Mouse (Mus musculus) embryonic facial prominence, embryonic 11.5 days (tissue): ENCODE data around the gene Arl5b. TPM values are rescaled to one million over a fixed set of nuclear protein-coding genes. Genes with fewer than 3 reads are reported as not detected.
A peak's percentile ranks its signal among the peaks of the same experiment; 100 is the strongest.

Experiments
- ATAC-seq: fragments of 200-750 bp; cut with Nextera tagmentation; replicated peaks from 2 replicates; pipeline ENCODE4 v1.8.0; 2017; ENCODE audit warnings: low read depth; ENCODE audit not compliant: insufficient number of reproducible peaks, low FRiP score, low TSS enrichment
- DNase-seq: peaks from one replicate; pipeline ENCODE4 v3.0.0-alpha.2; 2015; ENCODE audit warnings: low spot score
- H3K27ac ChIP-seq: fragments of 300-500 bp; sonication (generic); replicated peaks from 2 replicates; pipeline ENCODE4 v1.5.1; 2014; ENCODE audit warnings: mild to moderate bottlenecking, low read depth, low read length, control low read depth
- H3K27me3 ChIP-seq: fragments of 300-500 bp; sonication (generic); 2 replicates; pipeline ENCODE4 v1.6.1; 2014; ENCODE audit warnings: mild to moderate bottlenecking, low read length, moderate library complexity, mixed read lengths; ENCODE audit not compliant: control insufficient read depth, insufficient read depth
- H3K36me3 ChIP-seq: fragments of 300-500 bp; sonication (generic); replicated peaks from 2 replicates; pipeline ENCODE4 v1.6.1; 2014; ENCODE audit warnings: low read depth, mild to moderate bottlenecking, low read length, moderate library complexity, mixed read lengths; ENCODE audit not compliant: control insufficient read depth, insufficient read depth
- H3K4me1 ChIP-seq: fragments of 300-500 bp; sonication (generic); 2 replicates; pipeline ENCODE4 v1.6.1; 2014; ENCODE audit warnings: low read length, mixed read lengths; ENCODE audit not compliant: control insufficient read depth, insufficient read depth
- H3K4me2 ChIP-seq: fragments of 300-500 bp; sonication (generic); 2 replicates; pipeline ENCODE4 v1.6.1; 2014; ENCODE audit warnings: low read depth, mild to moderate bottlenecking, control low read depth, low read length, moderate library complexity
- H3K4me3 ChIP-seq: fragments of 300-500 bp; sonication (generic); 2 replicates; pipeline ENCODE4 v1.5.1; 2014; ENCODE audit warnings: low read depth, low read length, control low read depth
- H3K9ac ChIP-seq: fragments of 300-500 bp; sonication (generic); replicated peaks from 2 replicates; pipeline ENCODE4 v1.6.1; 2014; ENCODE audit warnings: mild to moderate bottlenecking, control low read depth, low read length
- H3K9me3 ChIP-seq: fragments of 300-500 bp; sonication (generic); replicated peaks from 2 replicates; pipeline ENCODE4 v1.6.1; 2016; ENCODE audit warnings: mild to moderate bottlenecking, low read length, inconsistent platforms, mixed read lengths; ENCODE audit not compliant: control insufficient read depth
- WGBS: fragments of 180-500 bp; shearing (Covaris S2); extraction: QIAGEN DNeasy Blood & Tissue Kit; methylation state at CpG from one replicate; pipeline ENCODE4 v1.1.7; 2014; 5-methylcytosine and 5-hydroxymethylcytosine counted together
- polyA plus RNA-seq: library from polyadenylated mRNA; unstranded; fragments of >200 nt; fragmentation: Nextera tagmentation; extraction: Ambion mirVana; gene quantifications from 2 replicates; pipeline ENCODE4 v1.2.1, GENCODE M21; 2014

Gene Arl5b
- polyA plus RNA-seq, 1 experiment from 2014 or later, result 68.2 TPM

DNA sequence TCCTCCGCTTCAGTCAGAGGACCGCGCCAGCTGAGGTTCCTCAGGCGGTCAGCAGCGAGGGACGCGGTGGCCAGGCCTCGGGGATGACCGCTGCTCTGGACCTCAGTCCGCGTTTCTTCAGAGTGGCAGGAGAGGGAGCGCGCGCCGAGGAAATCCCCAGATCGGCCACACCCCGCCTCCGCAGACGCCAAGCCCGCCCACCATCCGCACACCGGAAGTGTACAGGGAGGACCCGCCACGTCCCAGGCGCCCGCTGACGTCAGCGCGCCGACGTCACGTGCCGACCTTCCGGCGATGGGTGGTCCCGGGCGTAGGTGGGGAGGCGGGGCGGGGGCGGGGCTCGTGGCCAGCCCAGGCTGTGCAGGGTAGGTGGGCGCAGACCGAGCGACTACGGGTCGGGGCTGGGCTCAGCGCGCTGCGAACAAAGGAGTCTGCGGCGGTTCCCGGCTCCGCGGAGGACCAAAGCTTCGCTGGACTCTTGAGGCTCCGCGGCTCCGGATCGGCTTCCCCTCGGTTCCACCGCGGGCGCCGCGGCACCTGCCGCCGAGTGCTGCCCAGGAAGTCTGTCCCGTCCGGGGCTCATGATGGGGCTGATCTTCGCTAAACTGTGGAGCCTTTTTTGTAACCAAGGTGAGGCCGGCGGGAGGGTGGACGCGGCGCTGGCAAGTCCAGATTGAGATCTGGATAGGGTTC, 5.9 kb downstream of the Arl5b start, which contains the start of gene Nsun6:
Gene Nsun6, minus strand, starts transcription at position 125 of the 693 bp plus-strand sequence.
- peak; percentile 100 for ATAC-seq
- H3K9ac ChIP-seq, result peak within 1 kb of the TSS; percentile 98

GRCm38 (mm10) chr2:15055741-15056151, 6.6 kb downstream of the Arl5b start:
- H3K27ac ChIP-seq, result peak overlapping the region; percentile 94
- no peak for ATAC-seq
- H3K36me3 ChIP-seq, result no peaks in the 10 kb centered on the region
- H3K4me1 ChIP-seq, result no peaks in the 10 kb centered on the region
- peak overlapping the region; percentile 45 for H3K4me2 ChIP-seq
- peak; percentile 56 for DNase-seq
- peak overlapping the region; percentile 84 for H3K4me3 ChIP-seq
- H3K27me3 ChIP-seq, result no peaks in the 10 kb centered on the region
- under 1% methylated on average over 15 of the region's 15 CpGs for WGBS
- H3K9ac ChIP-seq, result peak overlapping the region; percentile 98
- H3K9me3 ChIP-seq, result no peaks in the 10 kb centered on the region

More for the DNA sequence above, 5.9 kb downstream of the Arl5b start, which contains the start of gene Nsun6:
- Histone ChIP-seq H3K9me3 (no peaks in the 10 kb centered on the region), H3K4me2 (peak within 1 kb of the TSS; percentile 61), H3K36me3 (no peaks in the 10 kb centered on the region), H3K27me3 (no peaks in the 10 kb centered on the region), H3K4me1 (no peaks in the 10 kb centered on the region), H3K4me3 (peak within 1 kb of the TSS; percentile 84), H3K27ac (peak within 1 kb of the TSS; percentile 94)
- DNase-seq, result peak; percentile 95
- WGBS, result under 1% methylated on average over 63 of the region's 75 CpGs

GRCm38 (mm10) chr2:15058227-15058626, 9.0 kb downstream of the Arl5b start:
- H3K9ac ChIP-seq, result no peak overlapping the region

DNA sequence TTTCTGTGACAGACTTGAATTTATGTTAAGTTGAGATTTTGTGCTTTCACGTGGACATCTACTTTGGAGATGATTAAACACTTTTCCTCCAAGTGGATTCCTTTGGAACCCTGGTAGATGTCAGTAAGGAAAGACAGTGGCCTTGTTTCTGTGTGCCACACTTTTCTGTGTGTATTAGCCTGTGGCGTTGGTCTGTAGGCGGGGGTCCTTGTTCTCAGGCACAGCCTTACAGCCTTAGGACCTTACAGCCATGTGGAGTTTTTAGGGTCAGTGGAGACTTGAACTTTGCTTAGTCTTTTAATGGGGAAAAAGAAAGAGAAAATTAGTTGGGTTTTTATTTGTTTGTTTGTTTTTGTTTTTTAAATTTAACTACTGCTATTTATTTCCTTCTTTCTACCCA, 11.7 kb downstream of the Arl5b start:
- no peak overlapping the region for H3K4me3 ChIP-seq
- H3K4me1 ChIP-seq, result no peaks in the 10 kb centered on the region
- ATAC-seq, result no peak
- H3K9ac ChIP-seq, result no peak overlapping the region
- no peaks in the 10 kb centered on the region for H3K36me3 ChIP-seq
- no peak overlapping the region for H3K4me2 ChIP-seq
- H3K27me3 ChIP-seq, result no peaks in the 10 kb centered on the region
- H3K27ac ChIP-seq, result no peak overlapping the region
- 89% methylated on average over 3 of the region's 3 CpGs for WGBS
- no peaks in the 10 kb centered on the region for H3K9me3 ChIP-seq
- no peak for DNase-seq

More at GRCm38 (mm10) chr2:15058227-15058626, 9.0 kb downstream of the Arl5b start:
- Histone ChIP-seq H3K9me3 (no peaks in the 10 kb centered on the region), H3K4me2 (no peak overlapping the region), H3K27me3 (no peaks in the 10 kb centered on the region), H3K4me3 (no peak overlapping the region), H3K36me3 (no peaks in the 10 kb centered on the region), H3K4me1 (no peaks in the 10 kb centered on the region), H3K27ac (no peak overlapping the region)
- ATAC-seq (no peak), DNase-seq (no peak)
- WGBS, result 87% methylated on average over 5 of the region's 5 CpGs

GRCm38 (mm10) chr2:15063815-15064214, 14.6 kb downstream of the Arl5b start:
- Histone ChIP-seq H3K4me2 (no peak overlapping the region), H3K27ac (no peak overlapping the region), H3K9ac (no peak overlapping the region), H3K9me3 (no peaks in the 10 kb centered on the region), H3K27me3 (no peaks in the 10 kb centered on the region), H3K4me3 (no peak overlapping the region), H3K4me1 (no peaks in the 10 kb centered on the region), H3K36me3 (no peaks in the 10 kb centered on the region)
- 26% methylated on average over 1 of the region's 1 CpGs for WGBS
- ATAC-seq (no peak), DNase-seq (peak; percentile 14)

- Histone ChIP-seq H3K9me3 (no peaks in the 10 kb centered on the region), H3K27ac (no peak overlapping the region), H3K4me1 (no peaks in the 10 kb centered on the region), H3K4me2 (no peak overlapping the region), H3K36me3 (no peaks in the 10 kb centered on the region), H3K4me3 (no peak overlapping the region), H3K9ac (no peak overlapping the region), H3K27me3 (no peaks in the 10 kb centered on the region)
- 59% methylated on average over 7 of the region's 7 CpGs for WGBS
- no peak for ATAC-seq
- DNase-seq, result no peak
Measured at GRCm38 (mm10) chr2:15064380-15065269, 15.4 kb downstream of the Arl5b start.

DNA sequence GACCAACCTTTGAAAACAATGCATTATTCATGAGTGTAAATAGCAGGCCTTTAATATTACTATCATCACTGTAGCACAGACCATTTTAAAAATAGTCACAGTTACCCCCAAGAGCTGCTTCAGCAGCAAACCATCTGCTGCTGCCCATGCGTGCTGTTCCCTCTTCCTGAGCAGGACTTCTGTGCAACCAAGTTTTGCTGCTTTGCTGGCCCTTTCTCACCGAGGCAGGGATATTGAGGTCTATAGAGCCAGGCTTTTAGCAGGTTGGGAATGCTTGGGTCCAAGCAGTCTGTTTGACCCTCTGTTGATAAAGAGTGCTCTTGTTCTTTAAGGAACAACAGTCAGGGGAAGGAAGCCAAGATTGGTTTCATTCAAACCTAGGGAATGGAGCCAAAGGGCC, 16.3 kb downstream of the Arl5b start:
- WGBS, result 82% methylated on average over 2 of the region's 2 CpGs
- H3K9ac ChIP-seq, result no peak overlapping the region
- H3K36me3 ChIP-seq, result no peaks in the 10 kb centered on the region
- H3K4me3 ChIP-seq, result no peak overlapping the region
- no peak overlapping the region for H3K27ac ChIP-seq
- ATAC-seq (no peak), DNase-seq (no peak)
- H3K4me1 ChIP-seq, result no peaks in the 10 kb centered on the region
- H3K27me3 ChIP-seq, result no peaks in the 10 kb centered on the region
- no peak overlapping the region for H3K4me2 ChIP-seq
- no peaks in the 10 kb centered on the region for H3K9me3 ChIP-seq

DNA sequence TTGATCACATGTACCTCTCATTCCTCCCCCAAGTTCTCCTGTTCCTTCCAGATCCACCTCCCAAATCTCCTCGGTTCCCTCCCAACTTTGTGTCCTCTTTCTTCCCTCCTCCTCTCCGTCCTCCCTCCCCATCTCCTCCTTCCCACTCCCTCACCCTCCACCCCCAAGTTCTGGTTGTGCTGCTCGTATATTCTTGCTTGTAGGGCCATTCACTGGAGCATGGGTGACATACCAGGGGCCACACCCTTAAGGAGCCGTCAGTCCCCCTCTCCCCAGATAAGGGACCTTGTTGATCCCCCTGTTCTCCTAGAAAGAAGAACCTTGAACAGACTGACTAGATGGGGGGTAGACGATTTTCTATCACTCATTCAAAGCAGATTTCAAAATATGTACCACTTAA, 17.9 kb downstream of the Arl5b start:
- Histone ChIP-seq H3K4me3 (no peak overlapping the region), H3K9ac (no peak overlapping the region), H3K27ac (no peak overlapping the region), H3K36me3 (peaks cover 3% of the 10 kb centered on the region; the same call in 1 of the 2 replicates), H3K4me1 (no peaks in the 10 kb centered on the region), H3K9me3 (no peaks in the 10 kb centered on the region), H3K27me3 (no peaks in the 10 kb centered on the region), H3K4me2 (no peak overlapping the region)
- DNase-seq (no peak), ATAC-seq (no peak)
- 81% methylated on average over 5 of the region's 5 CpGs for WGBS
